Mouse (Mus musculus) fibroblast of lung, adult 2 months (primary cell): ENCODE measurements around the gene Adgrl3.
A peak's percentile ranks its signal among the peaks of the same experiment; 100 is the strongest.

ENCODE experiments used
- DNase-seq: peaks from one replicate; pipeline ENCODE4 v3.0.0-alpha.2; 2011; ENCODE audit warnings: low read depth

The Adgrl3 gene

GRCm38 (mm10) chr5:81076377-81076776 is 56.4 kb downstream of the Adgrl3 start:
- DNase-seq = no peak

DNA sequence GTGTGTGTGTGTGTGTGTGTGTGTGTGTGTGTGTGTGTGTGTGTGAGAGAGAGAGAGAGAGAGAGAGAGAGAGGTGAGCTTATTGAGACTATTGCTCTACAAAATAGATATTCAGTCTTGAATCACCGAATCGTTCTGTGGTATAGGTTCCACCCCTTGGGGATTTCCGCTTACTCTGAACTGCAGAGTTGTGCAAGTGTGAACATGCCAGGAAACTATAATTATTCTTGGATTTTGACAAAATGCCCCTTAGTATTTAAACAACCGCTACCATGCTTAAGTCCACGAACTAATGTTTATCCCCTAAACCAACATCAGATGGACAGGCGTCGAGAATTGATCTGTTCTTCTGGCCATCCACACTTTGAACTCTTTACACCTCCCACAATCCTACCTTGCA is 57.1 kb downstream of the Adgrl3 start:
- no peak for DNase-seq

DNA sequence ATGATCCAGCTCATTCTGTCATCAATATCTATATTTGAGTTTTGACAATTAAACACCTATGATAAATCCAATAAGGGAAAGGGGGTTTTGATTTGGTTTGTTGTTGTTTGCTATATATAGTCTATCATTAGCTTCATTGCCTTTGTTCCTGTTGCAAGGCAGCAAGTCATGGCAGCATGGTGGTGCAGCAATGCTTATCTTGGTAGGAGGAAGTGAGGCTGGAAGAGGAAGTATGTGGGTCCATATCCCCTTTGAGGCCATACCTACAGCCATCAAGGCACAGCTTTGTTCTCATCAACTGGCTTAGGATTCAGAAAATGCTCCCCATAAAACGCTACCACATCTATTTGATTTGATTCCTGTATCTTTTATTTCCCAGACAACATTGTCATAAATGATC is 58.1 kb downstream of the Adgrl3 start:
- no peak for DNase-seq

- DNase-seq = no peak
Measured at GRCm38 (mm10) chr5:81083698-81084360, 63.9 kb downstream of the Adgrl3 start.

GRCm38 (mm10) chr5:81085152-81085551 is 65.2 kb downstream of the Adgrl3 start:
- DNase-seq = no peak

GRCm38 (mm10) chr5:81088667-81089066 is 68.7 kb downstream of the Adgrl3 start:
- no peak for DNase-seq

GRCm38 (mm10) chr5:81094618-81095017 is 74.7 kb downstream of the Adgrl3 start:
- DNase-seq = peak; percentile 50

GRCm38 (mm10) chr5:81097131-81097530 is 77.2 kb downstream of the Adgrl3 start:
- DNase-seq = no peak

DNA sequence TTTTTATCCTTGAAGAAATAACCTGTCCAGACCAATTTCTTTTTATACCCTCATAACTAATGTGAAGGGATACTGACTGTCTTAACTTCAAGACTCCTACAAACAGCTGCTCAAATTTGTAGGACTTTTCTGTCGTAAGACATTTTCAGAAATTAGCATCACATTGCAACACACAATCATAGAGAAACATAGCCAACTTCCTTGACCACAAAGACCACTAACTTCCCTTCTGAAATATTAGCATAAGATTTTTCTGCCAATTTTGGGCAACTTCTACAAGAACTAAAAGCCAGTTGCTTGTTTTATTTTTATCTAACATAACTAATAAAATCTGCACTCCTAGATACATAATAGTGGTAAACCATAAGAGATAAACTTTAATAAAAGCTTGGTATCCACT is 87.5 kb downstream of the Adgrl3 start:
- DNase-seq = peak; percentile 55

DNA sequence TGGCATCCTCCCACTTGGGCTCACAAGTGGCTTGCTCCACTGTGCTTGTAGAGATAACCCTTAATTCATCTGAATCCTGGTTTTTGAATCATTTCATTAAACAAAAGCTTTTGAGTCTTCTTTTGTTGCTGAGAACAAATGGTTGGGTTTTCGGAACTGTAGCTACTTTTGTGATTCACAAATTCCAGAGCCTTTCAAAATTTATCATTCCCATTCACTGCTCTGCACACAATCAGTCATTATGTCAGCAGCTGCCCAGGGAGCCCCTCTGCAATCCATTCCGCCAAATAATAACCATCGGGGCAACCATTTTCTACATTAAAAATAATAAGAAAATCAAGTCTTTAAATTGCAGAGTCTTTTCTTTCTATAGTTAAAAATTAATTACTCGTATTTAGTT is 104.5 kb downstream of the Adgrl3 start:
- DNase-seq = no peak

- DNase-seq = no peak
Measured at GRCm38 (mm10) chr5:81127639-81128038, 107.7 kb downstream of the Adgrl3 start.

- DNase-seq = no peak
Measured at GRCm38 (mm10) chr5:81136394-81136793, 116.5 kb downstream of the Adgrl3 start.

DNA sequence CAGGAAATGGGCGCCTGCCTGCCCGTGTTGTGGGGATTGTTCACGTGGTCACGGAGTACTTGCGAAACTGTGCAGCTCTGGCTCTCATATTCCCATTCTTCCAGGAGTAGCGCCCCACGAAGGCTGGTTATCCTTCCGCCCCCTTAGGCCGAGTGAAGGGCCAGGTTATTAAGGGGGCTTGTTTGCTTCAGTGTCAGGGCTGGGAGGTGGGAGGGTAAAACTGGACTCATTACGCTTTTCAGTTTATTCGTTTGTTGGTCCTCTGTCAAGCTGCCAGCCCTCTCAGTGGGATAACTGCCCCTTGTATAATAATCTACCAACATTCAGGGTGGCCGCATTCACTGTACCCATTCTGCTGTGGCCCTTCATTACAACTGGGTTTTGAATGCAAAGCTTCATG is 135.9 kb downstream of the Adgrl3 start:
- DNase-seq = no peak

GRCm38 (mm10) chr5:81156281-81156680 is 136.3 kb downstream of the Adgrl3 start:
- no peak for DNase-seq

- DNase-seq = no peak
Measured at GRCm38 (mm10) chr5:81156796-81157195, 136.9 kb downstream of the Adgrl3 start.

- DNase-seq = no peak
Measured at GRCm38 (mm10) chr5:81159013-81159412, 139.1 kb downstream of the Adgrl3 start.

DNA sequence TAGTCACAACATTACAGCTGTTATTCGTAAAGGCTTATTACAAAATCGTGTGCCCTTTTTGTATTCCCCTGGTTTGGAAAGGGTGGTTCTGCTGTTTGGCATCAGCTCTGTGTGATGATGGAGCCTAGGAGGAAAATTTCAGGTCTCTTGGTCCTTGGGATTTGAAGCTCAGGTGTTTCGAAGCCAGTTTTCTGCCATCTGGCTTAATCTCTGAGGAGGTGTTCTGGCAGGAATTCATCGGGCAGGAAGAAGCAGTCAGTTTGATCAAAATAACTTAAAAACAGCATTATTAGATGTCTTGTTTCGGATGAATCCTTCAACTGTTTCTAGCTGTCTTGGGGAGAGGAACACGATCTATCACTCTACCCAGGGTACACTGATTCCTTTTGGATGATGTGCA is 140.5 kb downstream of the Adgrl3 start:
- no peak for DNase-seq

GRCm38 (mm10) chr5:81188871-81189485 is 169.0 kb downstream of the Adgrl3 start:
- peak; percentile 50 for DNase-seq

DNA sequence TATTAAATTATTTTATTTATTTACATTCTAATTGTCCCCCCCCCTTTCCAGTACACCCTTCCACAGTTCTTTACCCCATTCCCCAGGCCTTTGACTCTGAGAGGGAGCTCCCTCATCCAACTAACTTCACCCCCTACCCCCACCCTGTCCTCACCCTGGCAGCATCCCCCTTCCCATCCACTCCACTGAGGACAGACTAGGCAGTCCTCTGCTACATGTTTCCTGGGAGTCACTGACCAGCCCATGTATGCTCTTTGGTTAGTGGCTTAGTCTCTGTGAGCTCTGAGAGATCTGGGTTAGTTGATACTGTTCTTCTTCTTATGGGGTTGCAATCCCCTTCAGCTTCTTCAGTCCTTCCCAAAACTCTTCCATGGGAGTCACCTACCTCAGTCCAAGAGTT is 180.4 kb downstream of the Adgrl3 start:
- no peak for DNase-seq

DNA sequence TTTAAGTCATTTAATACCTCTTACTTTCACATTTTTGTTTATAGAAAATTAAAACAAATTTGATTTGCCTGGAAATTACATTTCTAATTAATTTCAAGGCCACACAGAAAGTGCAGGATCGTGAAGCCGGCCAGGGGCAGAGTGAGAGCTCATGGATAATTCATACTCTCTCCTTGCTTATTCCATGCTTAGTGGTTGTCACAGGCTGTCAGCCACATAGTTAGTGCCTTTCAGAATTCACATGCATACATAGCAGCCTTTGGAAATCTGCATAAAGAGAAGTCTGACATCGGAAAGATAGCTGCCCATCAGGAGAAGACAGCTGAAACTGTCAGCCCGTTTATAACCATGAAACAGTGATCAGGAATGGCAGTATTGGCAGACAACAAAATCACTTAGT is 181.9 kb downstream of the Adgrl3 start:
- DNase-seq = no peak

DNA sequence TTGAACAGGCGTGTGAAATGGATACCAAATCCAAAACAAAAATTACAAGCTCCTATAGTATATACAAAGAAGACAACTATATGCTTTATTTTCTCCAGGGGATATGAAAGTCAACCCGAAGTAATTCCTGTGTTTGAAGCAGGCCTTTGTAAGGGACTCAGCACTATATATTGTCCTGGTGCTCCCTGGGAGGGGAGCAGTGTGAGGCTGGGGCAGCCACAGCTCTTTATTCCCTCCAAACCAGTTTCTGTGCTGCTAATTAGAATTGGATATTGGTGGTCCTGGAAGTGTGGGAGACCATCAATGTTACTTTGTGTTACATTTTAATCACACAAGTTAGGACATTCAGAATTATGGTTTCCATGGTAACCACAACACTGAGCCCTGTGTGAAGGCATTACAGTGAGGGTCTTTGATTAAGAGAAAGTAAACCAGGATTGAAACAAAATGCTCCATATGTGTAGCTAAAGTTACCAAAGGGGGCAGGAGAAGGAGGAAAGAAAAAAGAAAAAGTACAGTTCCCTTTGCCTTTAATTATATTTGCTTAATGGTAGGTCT is 198.6 kb downstream of the Adgrl3 start:
- no peak for DNase-seq

DNA sequence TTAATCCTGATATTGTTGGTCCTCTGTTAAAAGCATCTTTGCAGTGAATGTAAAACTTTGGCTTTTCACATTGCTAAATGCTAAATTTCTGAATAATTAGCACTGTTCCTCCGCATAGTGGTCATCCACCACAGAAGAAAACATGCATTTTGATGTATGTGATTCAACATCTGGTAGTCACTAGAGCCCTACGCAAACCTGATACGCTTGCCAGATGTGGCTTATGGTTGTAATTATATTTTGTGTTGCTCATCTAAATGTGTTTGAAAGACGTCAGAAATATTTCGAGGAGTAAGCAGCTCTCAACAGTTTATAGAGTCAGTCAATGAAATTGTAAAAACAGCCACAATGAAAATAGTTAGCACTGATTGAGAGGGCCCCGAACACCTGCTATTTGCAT is 204.5 kb downstream of the Adgrl3 start:
- DNase-seq = no peak

GRCm38 (mm10) chr5:81225486-81225885 is 205.5 kb downstream of the Adgrl3 start:
- DNase-seq = no peak

DNA sequence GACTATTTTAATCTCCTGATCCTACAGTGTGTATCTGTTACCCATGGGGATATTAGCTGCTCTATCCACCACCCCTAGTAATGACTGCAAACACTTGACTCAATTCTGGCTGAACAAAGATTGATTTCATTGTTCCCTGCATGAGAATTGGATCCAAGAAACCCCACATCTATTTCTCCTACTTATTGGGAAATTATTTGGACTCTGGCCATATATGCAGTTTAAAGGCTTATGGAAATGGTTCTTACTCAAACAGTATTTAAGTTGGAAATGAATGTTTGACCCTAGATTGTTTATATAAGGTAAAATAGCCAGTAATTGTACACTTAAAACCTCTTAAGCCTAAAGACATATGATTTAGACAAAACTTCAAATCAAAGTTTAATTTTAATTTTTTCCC is 207.3 kb downstream of the Adgrl3 start:
- no peak for DNase-seq
